Mouse (Mus musculus) CD4-positive naive resting alpha-beta T cell, adult 57 days (primary cell): ENCODE measurements around the gene Krtap1-4. TPM values are rescaled to one million over a fixed set of nuclear protein-coding genes. Genes with fewer than 3 reads are reported as not detected.

ENCODE experiments used
- total RNA-seq: library from RNA; stranded (reverse); gene quantifications from one replicate; pipeline ENCODE4 v1.2.4, GENCODE M21; 2023

The Krtap1-4 gene
- not detected for total RNA-seq

DNA sequence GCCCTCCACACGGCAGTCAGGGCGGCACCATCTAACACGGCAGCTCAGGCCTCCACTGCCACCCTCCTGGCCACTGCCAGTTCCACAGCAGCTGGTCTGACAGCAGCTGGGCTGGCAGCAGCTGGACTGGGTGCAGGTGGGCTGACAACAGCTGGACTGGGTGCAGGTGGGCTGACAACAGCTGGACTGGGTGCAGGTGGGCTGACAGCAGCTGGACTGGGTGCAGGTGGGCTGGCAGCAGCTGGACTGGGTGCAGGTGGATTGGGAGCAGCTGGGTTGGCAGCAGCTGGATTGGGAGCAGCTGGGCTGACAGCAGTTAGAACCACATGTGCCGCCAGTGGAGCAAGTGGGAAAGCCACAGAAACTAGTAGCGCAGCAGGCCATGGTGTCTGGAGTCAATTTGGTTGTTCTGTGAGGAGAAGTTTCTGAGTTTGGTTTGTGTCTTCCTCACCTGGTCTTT is at the start of gene Krtap1-4:
Gene Krtap1-4 (minus strand): TSS at position 410 of the 460 bp plus-strand sequence.

DNA sequence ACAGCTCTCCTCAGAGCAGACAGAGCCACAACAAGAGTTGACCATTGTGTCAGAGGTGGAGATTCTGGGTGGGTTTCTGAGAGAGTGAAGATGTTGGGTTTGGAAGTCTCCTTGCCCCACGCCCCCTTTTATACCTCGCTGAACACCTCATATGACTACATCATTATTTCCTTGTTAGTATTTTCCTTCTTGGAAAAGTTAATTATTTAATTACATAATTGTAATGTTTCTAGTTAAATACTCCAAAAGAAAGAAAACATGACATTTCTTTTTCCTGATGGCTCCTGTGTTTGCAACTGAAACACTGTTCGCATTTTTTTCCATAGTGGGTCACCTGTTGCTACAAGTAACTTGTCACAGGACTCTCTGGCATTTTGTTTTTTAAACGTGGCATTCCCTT is 44.7 kb upstream of the Krtap1-4 start, which contains the start of gene Krtap4-1:
Gene Krtap4-1 (minus strand): TSS at position 101 of the 400 bp plus-strand sequence.

DNA sequence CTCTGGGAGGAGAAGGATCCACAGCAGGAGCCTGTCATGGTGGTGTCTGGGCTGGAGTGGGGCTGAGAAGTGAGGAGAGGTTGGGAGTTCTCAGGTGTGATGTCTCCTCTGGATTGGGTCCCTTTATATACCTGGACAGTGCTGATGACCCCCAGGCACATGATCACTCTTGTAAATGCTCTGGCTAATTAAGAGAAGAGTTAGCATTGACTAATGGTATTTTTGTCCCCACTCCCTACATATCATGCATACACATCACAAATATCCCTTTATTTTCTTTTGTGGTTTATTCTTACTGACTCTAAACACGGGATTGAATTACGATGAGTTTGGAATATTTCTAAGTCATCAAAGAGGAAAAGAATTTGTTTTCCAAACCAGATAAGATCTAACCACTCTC is 36.9 kb upstream of the Krtap1-4 start, which contains the start of gene Gm11562:
Gene Gm11562 (minus strand): TSS at position 101 of the 400 bp plus-strand sequence.

DNA sequence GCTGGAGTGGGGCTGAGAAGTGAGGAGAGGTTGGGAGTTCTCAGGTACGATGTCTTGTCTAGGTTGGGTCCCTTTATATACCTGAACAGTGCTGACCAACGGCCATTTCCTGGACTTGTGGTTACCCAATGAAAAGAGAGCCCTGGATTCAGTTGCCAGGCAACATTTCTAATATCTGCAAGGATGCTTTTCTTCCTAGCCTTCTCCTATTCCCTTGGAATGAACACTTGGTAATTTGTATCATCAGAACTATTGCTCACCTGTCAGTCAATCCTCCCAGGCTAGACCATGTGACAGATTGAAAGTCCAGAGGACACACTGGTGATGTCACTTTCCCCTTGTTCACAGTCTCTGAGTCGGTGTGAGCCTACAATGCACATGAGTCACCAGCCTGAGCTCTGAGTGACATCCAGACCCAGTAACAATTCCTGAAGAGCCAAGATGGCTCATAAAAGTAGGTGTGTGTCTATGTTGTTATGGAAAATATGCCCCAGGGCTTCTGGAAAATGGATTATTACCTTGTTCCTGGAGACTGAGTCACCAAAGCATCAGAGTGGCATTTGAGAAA is 31.4 kb upstream of the Krtap1-4 start, which contains the start of gene Krtap2-4:
Gene Krtap2-4 (minus strand): TSS at position 51 of the 568 bp plus-strand sequence.

DNA sequence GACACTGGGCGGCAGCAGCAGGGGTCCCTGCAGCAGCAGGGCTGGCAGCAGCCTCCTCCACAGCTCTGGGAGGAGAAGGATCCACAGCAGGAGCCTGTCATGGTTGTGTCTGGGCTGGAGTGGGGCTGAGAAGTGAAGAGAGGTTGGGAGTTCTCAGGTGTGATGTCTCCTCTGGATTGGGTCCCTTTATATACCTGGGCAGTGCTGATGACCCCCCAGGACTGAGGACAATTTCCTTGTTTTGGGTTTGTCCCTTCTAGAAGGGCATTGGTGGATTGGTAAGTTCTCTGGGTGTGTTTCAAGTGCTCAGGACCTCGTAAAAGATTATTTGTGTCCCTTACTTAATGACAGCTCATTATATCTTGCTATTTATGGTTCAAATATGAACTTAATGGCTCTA is 26.6 kb upstream of the Krtap1-4 start, which contains the start of gene Gm11937:
Gene Gm11937 (minus strand): TSS at position 101 of the 400 bp plus-strand sequence.

DNA sequence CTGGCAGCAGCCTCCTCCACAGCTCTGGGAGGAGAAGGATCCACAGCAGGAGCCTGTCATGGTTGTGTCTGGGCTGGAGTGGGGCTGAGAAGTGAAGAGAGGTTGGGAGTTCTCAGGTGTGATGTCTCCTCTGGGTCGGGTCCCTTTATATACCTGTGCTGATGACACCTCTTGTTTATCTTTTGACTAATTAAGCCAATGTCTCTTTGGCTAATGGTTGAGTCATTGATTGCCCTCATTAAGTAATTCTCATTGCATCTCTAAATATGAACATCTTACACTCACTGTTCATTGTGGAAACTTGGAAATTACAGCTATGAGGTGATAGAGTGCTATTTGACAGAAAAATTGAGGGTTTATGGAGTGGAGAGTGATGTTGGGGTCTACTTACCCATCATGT is 19.8 kb upstream of the Krtap1-4 start, which contains the start of gene Gm11938:
Gene Gm11938 (minus strand): TSS at position 101 of the 400 bp plus-strand sequence.

DNA sequence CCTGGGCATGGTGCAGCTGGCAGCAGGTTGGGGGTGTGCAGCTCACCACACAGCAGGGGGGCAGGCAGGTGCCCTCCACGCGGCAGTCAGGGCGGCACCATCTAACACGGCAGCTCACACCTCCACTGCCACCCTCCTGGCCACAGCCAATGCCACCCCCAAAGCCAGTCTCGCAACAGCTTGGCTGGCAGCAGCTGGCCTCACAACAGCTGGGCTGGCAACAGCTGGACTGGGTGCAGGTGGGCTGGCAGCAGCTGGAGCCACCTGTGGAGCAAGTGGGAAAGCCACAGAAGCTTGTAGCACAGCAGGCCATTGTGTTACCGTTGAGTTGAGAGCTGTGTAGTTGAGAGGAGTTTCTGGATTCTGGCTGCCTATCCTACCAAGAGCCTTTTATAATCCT is 14.3 kb upstream of the Krtap1-4 start, which contains the start of gene Krtap9-3:
Gene Krtap9-3 (minus strand): TSS at position 364 of the 400 bp plus-strand sequence.

DNA sequence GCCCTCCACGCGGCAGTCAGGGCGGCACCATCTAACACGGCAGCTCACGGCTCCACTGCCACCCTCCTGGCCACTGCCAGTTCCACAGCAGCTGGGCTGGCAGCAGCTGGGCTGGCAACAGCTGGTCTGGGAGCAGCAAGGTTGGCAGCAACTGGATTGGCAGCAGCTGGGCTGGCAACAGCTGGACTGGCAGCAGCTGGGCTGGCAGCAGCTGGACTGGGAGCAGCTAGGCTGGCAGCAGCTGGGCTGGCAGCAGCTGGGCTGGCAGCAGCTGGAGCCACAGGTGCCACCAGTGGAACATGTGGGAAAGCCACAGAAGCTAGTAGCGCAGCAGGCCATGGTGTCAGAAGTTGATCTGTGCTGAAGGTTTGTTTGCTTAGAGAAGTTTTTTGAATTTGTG is 7.5 kb upstream of the Krtap1-4 start, which contains the start of gene Krtap1-3:
Gene Krtap1-3 (minus strand): TSS at position 359 of the 400 bp plus-strand sequence.

DNA sequence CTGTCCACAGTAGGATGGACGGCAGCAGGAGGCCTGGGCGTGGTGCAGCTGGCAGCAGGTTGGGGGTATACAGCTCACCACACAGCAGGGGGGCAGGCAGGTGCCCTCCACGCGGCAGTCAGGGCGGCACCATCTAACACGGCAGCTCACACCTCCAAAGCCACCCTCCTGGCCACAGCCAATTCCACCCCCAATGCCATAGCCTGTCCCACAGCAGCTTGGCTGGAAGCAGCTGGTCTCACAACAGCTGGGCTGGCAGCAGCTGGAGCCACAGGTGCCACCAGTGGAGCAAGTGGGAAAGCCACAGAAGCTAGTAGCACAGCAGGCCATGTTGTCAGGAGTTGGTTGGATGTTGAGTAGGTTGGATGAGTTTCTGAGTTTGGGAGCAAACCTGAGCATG is 2.8 kb downstream of the Krtap1-4 start, which contains the start of gene Krtap1-5:
Gene Krtap1-5 (minus strand): TSS at position 381 of the 400 bp plus-strand sequence.

DNA sequence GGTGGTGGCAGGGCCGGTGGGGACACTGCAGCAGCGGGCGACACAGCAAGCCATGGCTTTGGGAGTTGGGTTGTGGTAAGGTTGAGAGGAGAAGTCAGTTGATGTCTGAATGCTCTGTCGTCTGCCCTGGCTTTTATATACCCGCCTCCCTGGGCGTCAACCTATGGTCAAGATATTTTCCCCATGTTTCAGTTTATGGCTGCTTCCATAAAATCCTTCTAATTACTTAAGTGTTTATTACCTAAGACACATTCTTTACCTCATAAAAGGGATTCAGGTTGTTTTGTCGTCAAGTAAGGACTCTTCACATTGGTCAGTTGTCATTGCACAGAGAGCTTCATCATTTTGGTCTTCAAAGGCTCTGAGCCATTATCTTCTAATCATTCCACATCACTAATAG is 16.9 kb downstream of the Krtap1-4 start, which contains the start of gene Krtap3-1:
Gene Krtap3-1 (minus strand): TSS at position 101 of the 400 bp plus-strand sequence.

DNA sequence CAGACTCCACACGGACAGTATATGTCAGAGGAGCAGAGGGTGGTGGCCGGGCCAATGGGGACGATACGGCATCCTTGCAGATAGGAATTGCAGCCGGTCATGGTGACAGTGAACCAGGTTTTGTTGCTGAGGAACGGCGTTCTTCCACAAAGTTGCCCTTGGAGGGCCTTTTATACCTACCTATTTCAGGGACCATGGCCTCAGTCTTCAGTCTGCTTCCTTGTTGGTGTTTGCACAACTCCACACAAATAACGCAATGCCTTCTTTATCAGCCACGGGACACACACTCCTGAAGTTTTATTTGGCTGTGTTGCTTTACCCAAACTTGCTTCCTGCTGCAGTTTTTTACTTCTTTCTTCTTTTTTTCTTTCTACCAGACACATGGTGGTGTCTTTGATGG is 24.1 kb downstream of the Krtap1-4 start, which contains the start of gene Gm11939:
Gene Gm11939 (minus strand): TSS at position 101 of the 400 bp plus-strand sequence.

DNA sequence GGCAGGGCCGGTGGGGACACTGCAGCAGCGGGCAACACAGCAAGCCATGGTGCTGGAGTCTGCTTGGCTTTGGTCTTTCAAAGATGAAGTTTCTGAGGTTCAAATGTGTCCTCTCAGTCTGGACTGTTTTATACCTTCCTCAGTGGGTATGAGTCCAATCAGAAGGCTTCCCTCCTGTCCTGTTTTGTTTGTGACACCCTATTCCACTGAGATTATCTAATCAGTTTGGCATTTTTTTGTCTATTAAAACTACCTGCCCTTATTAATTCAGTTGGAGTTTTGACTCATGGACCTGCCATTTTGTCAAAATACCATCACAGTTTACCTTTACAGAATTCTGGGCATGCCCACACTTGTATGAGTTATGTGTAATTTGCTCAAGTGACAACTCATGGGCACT is 26.7 kb downstream of the Krtap1-4 start, which contains the start of gene Krtap3-2:
Gene Krtap3-2 (minus strand): TSS at position 101 of the 400 bp plus-strand sequence.

DNA sequence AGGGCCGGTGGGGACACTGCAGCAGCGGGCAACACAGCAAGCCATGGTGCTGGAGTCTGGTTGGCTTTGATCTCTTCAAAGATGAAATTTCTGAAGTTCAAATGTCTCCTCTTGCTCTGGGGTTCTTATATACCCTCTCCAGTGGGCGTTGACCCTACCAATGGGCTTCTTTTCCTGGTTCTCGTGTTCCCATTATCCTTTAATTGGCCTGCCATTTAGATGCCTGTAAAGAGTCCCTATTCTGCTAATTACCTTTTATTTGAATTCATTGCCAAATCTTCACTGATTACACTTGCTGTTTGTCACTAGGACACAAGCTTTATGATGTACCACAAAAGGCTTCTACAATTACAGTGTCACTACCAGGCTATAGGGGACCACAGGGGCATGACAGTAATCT is 32.7 kb downstream of the Krtap1-4 start, which contains the start of gene Krtap3-3:
Gene Krtap3-3 (minus strand): TSS at position 101 of the 400 bp plus-strand sequence.

Other genes starting within 250 kb of the Krtap1-4 start
- not detected for gene Krt26, start 245.7 kb downstream of the Krtap1-4 start, total RNA-seq
- not detected for gene Krt27, start 232.6 kb downstream of the Krtap1-4 start, total RNA-seq
- gene Krt28, start 208.8 kb downstream of the Krtap1-4 start, total RNA-seq = not detected
- 1.2 TPM for gene Krt10, start 194.3 kb downstream of the Krtap1-4 start, total RNA-seq
- gene Krt12, start 161.4 kb downstream of the Krtap1-4 start, total RNA-seq = not detected
- gene Krt20, start 145.5 kb downstream of the Krtap1-4 start, total RNA-seq = not detected
- gene Krt23, start 90.5 kb downstream of the Krtap1-4 start, total RNA-seq = not detected
- gene Krt39, start 62.3 kb downstream of the Krtap1-4 start, total RNA-seq = not detected
- not detected for gene Krt40, start 40.5 kb downstream of the Krtap1-4 start, total RNA-seq
- not detected for gene Krtap3-3, start 32.8 kb downstream of the Krtap1-4 start, total RNA-seq
- not detected for gene Krtap3-2, start 26.8 kb downstream of the Krtap1-4 start, total RNA-seq
- not detected for gene Gm11939, start 24.2 kb downstream of the Krtap1-4 start, total RNA-seq
- gene Krtap3-1, start 17.0 kb downstream of the Krtap1-4 start, total RNA-seq = not detected
- gene Krtap1-5, start 2.6 kb downstream of the Krtap1-4 start, total RNA-seq = not detected
- gene Krtap1-3, start 7.7 kb upstream of the Krtap1-4 start, total RNA-seq = not detected
- not detected for gene Krtap9-3, start 14.5 kb upstream of the Krtap1-4 start, total RNA-seq
- gene Gm11938, start 19.7 kb upstream of the Krtap1-4 start, total RNA-seq = not detected
- gene Gm11937, start 26.5 kb upstream of the Krtap1-4 start, total RNA-seq = not detected
- not detected for gene Krtap2-4, start 31.2 kb upstream of the Krtap1-4 start, total RNA-seq
- gene Gm11562, start 36.8 kb upstream of the Krtap1-4 start, total RNA-seq = not detected
- gene Krtap4-1, start 44.6 kb upstream of the Krtap1-4 start, total RNA-seq = not detected
- gene Krtap4-2, start 51.4 kb upstream of the Krtap1-4 start, total RNA-seq = not detected
- not detected for gene Krtap4-7, start 60.4 kb upstream of the Krtap1-4 start, total RNA-seq
- gene Gm11555, start 66.6 kb upstream of the Krtap1-4 start, total RNA-seq = not detected
- gene Gm11563, start 75.3 kb upstream of the Krtap1-4 start, total RNA-seq = not detected
- not detected for gene Krtap4-6, start 82.3 kb upstream of the Krtap1-4 start, total RNA-seq
- not detected for gene Gm14190, start 107.1 kb upstream of the Krtap1-4 start, total RNA-seq
- gene Gm14180, start 150.6 kb upstream of the Krtap1-4 start, total RNA-seq = not detected
- not detected for gene Gm11595, start 189.3 kb upstream of the Krtap1-4 start, total RNA-seq
- not detected for gene Krtap4-8, start 197.1 kb upstream of the Krtap1-4 start, total RNA-seq
- not detected for gene Krtap4-9, start 201.5 kb upstream of the Krtap1-4 start, total RNA-seq
- gene Gm11596, start 209.8 kb upstream of the Krtap1-4 start, total RNA-seq = not detected
- not detected for gene Gm11569, start 215.3 kb upstream of the Krtap1-4 start, total RNA-seq
- not detected for gene Gm11554, start 220.8 kb upstream of the Krtap1-4 start, total RNA-seq
- gene Krtap4-13, start 226.2 kb upstream of the Krtap1-4 start, total RNA-seq = not detected
- gene Gm11564, start 232.0 kb upstream of the Krtap1-4 start, total RNA-seq = not detected